Mouse (Mus musculus) C2C12 (cell line): ENCODE results near the gene Fads3. TPM values are rescaled to one million over a fixed set of nuclear protein-coding genes. Genes with fewer than 3 reads are reported as not detected.

Source experiments
- H3K27me3 ChIP-seq: one replicate; pipeline ENCODE4 v1.6.1; 2011; ENCODE audit not compliant: control insufficient read depth, insufficient read depth, insufficient read length
- H3K36me3 ChIP-seq: one replicate; pipeline ENCODE4 v1.6.1; 2011; ENCODE audit not compliant: control insufficient read depth, insufficient read depth
- H3K4me3 ChIP-seq: one replicate; pipeline ENCODE4 v1.5.1; 2011; ENCODE audit warnings: mild to moderate bottlenecking, control low read depth; ENCODE audit not compliant: poor library complexity, insufficient read depth, severe bottlenecking
- H3K79me2 ChIP-seq: one replicate; pipeline ENCODE4 v1.6.1; 2011; ENCODE audit not compliant: control insufficient read depth, insufficient read depth
- H3K79me3 ChIP-seq: one replicate; pipeline ENCODE4 v1.6.1; 2011; ENCODE audit warnings: low read depth, control low read depth
- H3ac ChIP-seq: one replicate; pipeline ENCODE3; 2011; ENCODE audit warnings: low read depth; ENCODE audit not compliant: control insufficient read depth, insufficient read length
- CEBPB ChIP-seq: IDR thresholded peaks from one replicate; pipeline ENCODE4 v1.6.1; 2011; ENCODE audit warnings: low read depth, mild to moderate bottlenecking, control low read depth, moderate library complexity
- CTCF ChIP-seq: IDR thresholded peaks from one replicate; pipeline ENCODE4 v1.5.1; 2011; ENCODE audit not compliant: control insufficient read depth, insufficient read depth, insufficient read length
- FOSL1 ChIP-seq: IDR thresholded peaks from one replicate; pipeline ENCODE4 v1.8.0; 2011; ENCODE audit warnings: mild to moderate bottlenecking, low read length; ENCODE audit not compliant: poor library complexity, insufficient read depth, severe bottlenecking
- MAX ChIP-seq: IDR thresholded peaks from one replicate; pipeline ENCODE4 v1.6.1; 2011; ENCODE audit warnings: mild to moderate bottlenecking, control low read depth
- MYOD1 ChIP-seq: IDR thresholded peaks from one replicate; pipeline ENCODE4 v1.6.1; 2011; ENCODE audit warnings: low read depth; ENCODE audit not compliant: control insufficient read depth, insufficient read length
- MYOG ChIP-seq: IDR thresholded peaks from one replicate; pipeline ENCODE4 v1.6.1; 2011; ENCODE audit not compliant: control insufficient read depth, insufficient read length; ENCODE audit errors: extremely low read depth
- USF1 ChIP-seq: IDR thresholded peaks from one replicate; pipeline ENCODE4 v1.6.1; 2011; ENCODE audit warnings: low read depth, mild to moderate bottlenecking, control low read depth, moderate library complexity
- polyA plus RNA-seq: library from polyadenylated mRNA; unstranded; fragments of >200 nt; fragmentation: generic; extraction: Trizol; gene quantifications from one replicate; pipeline ENCODE4 v1.2.1, GENCODE M21; 2012; ENCODE audit warnings: missing spikeins

The Fads3 gene
- polyA plus RNA-seq, 1 experiment = 161 TPM

DNA sequence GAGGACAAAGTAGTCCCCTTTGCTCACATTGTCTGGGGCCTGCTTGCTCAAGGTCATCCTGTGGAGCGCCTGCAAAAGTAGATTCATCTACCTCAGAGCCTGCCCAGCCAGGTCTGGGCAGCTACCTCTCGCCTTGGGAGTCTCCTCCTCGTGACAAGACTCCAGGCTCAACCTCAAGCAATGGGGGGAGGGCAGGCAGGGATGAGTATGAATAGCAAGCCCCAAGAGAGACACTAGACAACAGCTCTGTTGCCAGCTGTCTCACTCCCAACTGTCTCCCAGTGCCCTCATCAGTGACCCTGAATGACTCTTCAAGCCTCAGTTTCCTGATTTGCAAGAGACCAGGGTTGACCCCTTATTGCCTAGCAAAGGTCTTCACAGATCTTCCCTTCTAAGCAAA, 28.0 kb upstream of the Fads3 start:
- no peak overlapping the region for H3K4me3 ChIP-seq
- no peaks in the 10 kb centered on the region for H3K79me3 ChIP-seq
- H3ac ChIP-seq = no peak overlapping the region
- H3K36me3 ChIP-seq = no peaks in the 10 kb centered on the region
- H3K79me2 ChIP-seq = no peaks in the 10 kb centered on the region
- TF ChIP-seq USF1 = no peak
- no peak for TF ChIP-seq CTCF
- no peak for TF ChIP-seq MYOG
- peak; percentile 55 for TF ChIP-seq MYOD1
- no peak for TF ChIP-seq MAX
- no peaks in the 10 kb centered on the region for H3K27me3 ChIP-seq

GRCm38 (mm10) chr19:10013913-10014312, 27.5 kb upstream of the Fads3 start:
- no peaks in the 10 kb centered on the region for H3K36me3 ChIP-seq
- no peaks in the 10 kb centered on the region for H3K79me3 ChIP-seq
- no peak for TF ChIP-seq MAX
- no peak for TF ChIP-seq FOSL1
- no peak for TF ChIP-seq MYOG
- no peak for TF ChIP-seq USF1
- TF ChIP-seq CEBPB = no peak
- no peak for TF ChIP-seq CTCF
- TF ChIP-seq MYOD1 = no peak
- H3K4me3 ChIP-seq = no peak overlapping the region
- no peak overlapping the region for H3ac ChIP-seq
- no peaks in the 10 kb centered on the region for H3K79me2 ChIP-seq
- no peaks in the 10 kb centered on the region for H3K27me3 ChIP-seq

GRCm38 (mm10) chr19:10014824-10015223, 26.5 kb upstream of the Fads3 start:
- TF ChIP-seq CTCF = no peak
- no peak for TF ChIP-seq FOSL1
- no peak for TF ChIP-seq MAX
- TF ChIP-seq MYOD1 = no peak
- TF ChIP-seq CEBPB = no peak
- TF ChIP-seq USF1 = no peak
- TF ChIP-seq MYOG = no peak
- no peak overlapping the region for H3K4me3 ChIP-seq
- no peaks in the 10 kb centered on the region for H3K27me3 ChIP-seq
- H3K79me2 ChIP-seq = no peaks in the 10 kb centered on the region
- no peaks in the 10 kb centered on the region for H3K36me3 ChIP-seq
- no peak overlapping the region for H3ac ChIP-seq
- no peaks in the 10 kb centered on the region for H3K79me3 ChIP-seq

DNA sequence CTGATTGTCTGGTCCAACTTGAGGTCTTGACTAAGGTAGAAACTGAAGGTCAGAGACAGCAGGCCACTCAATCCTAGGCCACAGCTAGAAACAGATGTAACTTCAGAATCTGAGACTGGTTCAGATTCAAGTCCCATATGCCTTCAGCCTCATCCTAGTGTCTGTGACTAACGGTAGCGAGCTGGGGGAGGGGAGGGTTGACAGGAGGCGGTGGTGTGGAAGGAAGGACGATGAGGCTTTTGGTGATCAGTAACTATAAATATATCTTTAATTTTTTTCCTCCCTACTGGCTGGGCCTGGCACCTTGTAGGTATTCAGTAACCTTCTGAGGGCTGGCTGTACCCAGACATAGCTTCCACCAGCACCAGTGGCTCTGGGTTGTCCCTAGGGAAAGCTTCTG, 25.9 kb upstream of the Fads3 start:
- H3K79me3 ChIP-seq = no peaks in the 10 kb centered on the region
- no peak for TF ChIP-seq MYOD1
- TF ChIP-seq MAX = no peak
- TF ChIP-seq FOSL1 = no peak
- TF ChIP-seq CTCF = no peak
- no peak for TF ChIP-seq USF1
- no peak for TF ChIP-seq CEBPB
- no peak for TF ChIP-seq MYOG
- no peaks in the 10 kb centered on the region for H3K27me3 ChIP-seq
- H3K4me3 ChIP-seq = no peak overlapping the region
- H3K79me2 ChIP-seq = no peaks in the 10 kb centered on the region
- no peaks in the 10 kb centered on the region for H3K36me3 ChIP-seq
- H3ac ChIP-seq = no peak overlapping the region

DNA sequence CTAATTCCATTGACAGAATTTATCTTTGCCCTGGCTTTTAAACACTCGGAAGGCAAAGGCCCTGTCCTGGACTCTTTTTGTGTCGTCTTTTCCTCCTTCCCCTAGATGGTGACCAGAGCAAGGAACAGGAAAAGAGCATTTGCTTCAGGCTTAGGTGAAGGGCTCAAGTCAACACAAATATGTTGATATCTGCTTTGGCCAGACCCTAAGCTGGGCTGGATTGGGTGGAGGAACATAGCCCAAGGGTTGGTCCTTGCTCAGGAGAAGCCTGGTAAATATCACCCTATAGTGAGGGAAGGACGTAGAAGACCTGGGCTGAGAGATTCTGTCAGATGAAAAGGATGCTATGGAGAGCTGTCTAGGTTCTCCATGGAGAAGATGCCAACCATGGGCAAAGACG, 25.2 kb upstream of the Fads3 start:
- H3K27me3 ChIP-seq = no peaks in the 10 kb centered on the region
- TF ChIP-seq FOSL1 = no peak
- TF ChIP-seq MYOD1 = no peak
- TF ChIP-seq MAX = no peak
- TF ChIP-seq USF1 = no peak
- no peak for TF ChIP-seq CEBPB
- no peak for TF ChIP-seq MYOG
- no peak for TF ChIP-seq CTCF
- H3ac ChIP-seq = no peak overlapping the region
- H3K79me3 ChIP-seq = no peaks in the 10 kb centered on the region
- H3K4me3 ChIP-seq = no peak overlapping the region
- H3K79me2 ChIP-seq = no peaks in the 10 kb centered on the region
- no peaks in the 10 kb centered on the region for H3K36me3 ChIP-seq

DNA sequence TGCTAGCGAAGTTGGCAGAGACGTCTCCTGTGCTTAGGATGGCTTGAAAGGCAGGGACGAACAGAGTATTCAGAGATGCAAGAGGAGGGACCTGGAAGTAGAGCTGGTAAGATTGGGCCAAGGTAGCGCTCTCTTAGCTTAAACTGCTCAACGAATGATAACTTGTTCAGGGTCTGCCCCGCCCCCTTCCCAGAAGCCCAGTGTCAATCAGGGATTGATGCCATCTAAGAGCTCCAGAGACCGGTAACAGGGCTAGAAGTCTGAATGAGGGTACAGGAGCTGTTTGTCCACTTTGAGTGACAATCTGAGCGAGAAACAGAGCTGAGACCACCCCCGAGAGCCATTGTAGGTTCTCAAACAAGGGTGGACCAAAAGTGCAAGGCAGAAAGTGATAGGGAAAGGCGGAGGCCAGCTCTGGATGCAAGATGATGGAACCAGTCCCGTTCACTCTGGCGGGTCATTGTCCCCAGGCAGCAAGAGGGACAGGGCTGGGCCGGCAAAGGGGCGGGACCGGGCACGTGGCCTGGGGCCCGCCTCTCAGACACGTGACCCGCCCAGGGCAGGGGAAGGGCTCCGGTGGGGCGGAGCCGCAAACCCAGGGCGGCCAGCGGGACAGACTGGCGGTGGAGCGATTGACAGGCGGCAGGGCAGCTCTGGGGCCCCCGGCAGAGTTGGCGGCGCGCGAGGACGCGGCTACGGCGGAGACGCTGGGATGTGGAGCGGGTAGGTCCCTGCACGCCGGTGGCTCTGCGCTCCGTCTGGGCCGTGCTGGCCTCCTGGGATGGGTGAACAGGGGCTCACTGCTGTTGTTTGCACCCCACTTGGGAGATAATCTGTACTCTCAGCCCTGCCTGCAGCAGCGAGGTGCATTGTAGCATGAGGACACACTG, 23.5 kb upstream of the Fads3 start:
- Histone ChIP-seq H3ac (peak overlapping the region; percentile 69), H3K27me3 (no peaks in the 10 kb centered on the region), H3K36me3 (no peaks in the 10 kb centered on the region), H3K79me2 (no peaks in the 10 kb centered on the region), H3K79me3 (no peaks in the 10 kb centered on the region), H3K4me3 (peak overlapping the region; percentile 18)
- TF ChIP-seq MYOG = no peak
- TF ChIP-seq MAX = peak; percentile 63
- TF ChIP-seq USF1 = peak; percentile 92
